Mouse (Mus musculus) stomach, postnatal 0 days (tissue): ENCODE data around the gene Ccdc174. TPM values are rescaled to one million over a fixed set of nuclear protein-coding genes. Genes with fewer than 3 reads are reported as not detected.
A peak's percentile ranks its signal among the peaks of the same experiment; 100 is the strongest.
"Not testable (repeated sequence)": the region's sequence is repeated elsewhere in the genome, so short reads cannot be mapped to it uniquely, and the experiment has no call there.

Source experiments
- ATAC-seq: fragments of 200-750 bp; cut with Nextera tagmentation; 2 replicates; pipeline ENCODE4 v1.8.0; 2017; ENCODE audit not compliant: low FRiP score, low TSS enrichment
- DNase-seq: peaks from one replicate; pipeline ENCODE4 v3.0.0-alpha.2; 2016; ENCODE audit warnings: low spot score
- H3K27ac ChIP-seq: fragments of 300-500 bp; sonication (generic); replicated peaks from 2 replicates; pipeline ENCODE4 v1.5.1; 2014; ENCODE audit warnings: mild to moderate bottlenecking, control low read depth
- H3K27me3 ChIP-seq: fragments of 300-500 bp; sonication (generic); 2 replicates; pipeline ENCODE4 v1.6.1; 2014; ENCODE audit warnings: low read length; ENCODE audit not compliant: control insufficient read depth, insufficient read depth
- H3K36me3 ChIP-seq: fragments of 300-500 bp; sonication (generic); 2 replicates; pipeline ENCODE4 v1.6.1; 2014; ENCODE audit warnings: low read length, mixed read lengths; ENCODE audit not compliant: control insufficient read depth, insufficient read depth
- H3K4me1 ChIP-seq: fragments of 300-500 bp; sonication (generic); replicated peaks from 2 replicates; pipeline ENCODE4 v1.6.1; 2014; ENCODE audit warnings: antibody characterized with exemption; ENCODE audit not compliant: control insufficient read depth, insufficient read depth
- H3K4me2 ChIP-seq: fragments of 300-500 bp; sonication (generic); replicated peaks from 2 replicates; pipeline ENCODE4 v1.6.1; 2014; ENCODE audit warnings: low read depth, mild to moderate bottlenecking, control low read depth, moderate library complexity
- H3K4me3 ChIP-seq: fragments of 300-500 bp; sonication (generic); 2 replicates; pipeline ENCODE4 v1.5.1; 2014; ENCODE audit warnings: low read depth, low read length, control low read depth
- H3K9ac ChIP-seq: fragments of 300-500 bp; sonication (generic); 2 replicates; pipeline ENCODE4 v1.6.1; 2014; ENCODE audit warnings: mild to moderate bottlenecking, low read length, control low read depth, mixed read lengths
- H3K9me3 ChIP-seq: fragments of 300-500 bp; sonication (generic); 2 replicates; pipeline ENCODE4 v1.6.1; 2016; ENCODE audit warnings: low read length; ENCODE audit not compliant: control insufficient read depth
- CTCF ChIP-seq: IDR thresholded peaks from 2 replicates; pipeline ENCODE4 v1.5.1; 2016; ENCODE audit warnings: antibody characterized with exemption, low read depth, mild to moderate bottlenecking, moderate library complexity
- EP300 ChIP-seq: optimal IDR thresholded peaks from 2 replicates; pipeline ENCODE3; 2016; ENCODE audit warnings: antibody characterized with exemption
- WGBS: fragments of 180-500 bp; shearing (Covaris S2); extraction: QIAGEN DNeasy Blood & Tissue Kit; methylation state at CpG from one replicate; pipeline ENCODE4 v1.1.7; 2014; 5-methylcytosine and 5-hydroxymethylcytosine counted together
- polyA plus RNA-seq: library from polyadenylated mRNA; unstranded; fragments of >200 nt; fragmentation: Nextera tagmentation; extraction: Ambion mirVana; gene quantifications from 2 replicates; pipeline ENCODE4 v1.2.1, GENCODE M21; 2015

Gene Ccdc174
- polyA plus RNA-seq, 1 experiment from 2014 or later, result 25.3 TPM

- DNase-seq, result peak; percentile 79
- no peak for TF ChIP-seq EP300
- peak; percentile 98 for TF ChIP-seq CTCF
- peaks cover 22% of the 10 kb centered on the region for H3K36me3 ChIP-seq
- ATAC-seq, result peak; percentile 61; the same call in 1 of the 2 replicates
- H3K4me2 ChIP-seq, result no peak overlapping the region
- no peak overlapping the region for H3K9ac ChIP-seq
- H3K9me3 ChIP-seq, result no peaks in the 10 kb centered on the region
- WGBS, result 28% methylated on average over 5 of the region's 5 CpGs
- H3K27me3 ChIP-seq, result no peaks in the 10 kb centered on the region
- H3K4me3 ChIP-seq, result no peak overlapping the region
- H3K4me1 ChIP-seq, result no peaks in the 10 kb centered on the region
- H3K27ac ChIP-seq, result no peak overlapping the region
Observed at GRCm38 (mm10) chr6:91901505-91901904, 23.7 kb downstream of the Ccdc174 start.

- H3K9me3 ChIP-seq, ATAC-seq, H3K27ac ChIP-seq, DNase-seq, H3K4me1 ChIP-seq, H3K4me2 ChIP-seq, H3K27me3 ChIP-seq, H3K4me3 ChIP-seq, H3K9ac ChIP-seq: not testable (repeated sequence)
- WGBS, result 96% methylated on average over 2 of the region's 2 CpGs
- peaks cover 19% of the 10 kb centered on the region for H3K36me3 ChIP-seq
Observed at GRCm38 (mm10) chr6:91902509-91902908, 24.7 kb downstream of the Ccdc174 start, which contains the start of gene 4930590J08Rik. Gene 4930590J08Rik (plus strand): TSS chr6:91902809.

DNA sequence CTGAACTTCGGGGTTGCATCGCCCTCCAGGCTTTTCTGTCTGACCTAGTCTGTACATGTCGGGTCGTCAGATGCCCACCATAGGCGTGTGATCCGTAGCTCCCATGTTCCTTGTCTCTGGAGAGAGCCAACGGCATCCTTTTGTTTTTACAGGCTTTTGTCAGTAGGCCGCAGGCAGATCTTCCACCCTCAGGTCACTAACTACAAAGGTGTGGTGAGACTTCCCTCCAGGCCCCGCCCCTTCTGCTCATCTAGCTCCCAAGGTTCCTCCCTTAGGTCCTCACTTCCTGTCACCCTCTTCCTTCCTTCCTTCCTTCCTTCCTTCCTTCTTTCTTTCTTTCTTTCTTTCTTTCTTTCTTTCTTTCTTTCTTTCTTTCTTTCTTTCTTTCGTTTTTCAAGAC is 36.2 kb downstream of the Ccdc174 start:
- H3K4me1 ChIP-seq, result no peaks in the 10 kb centered on the region
- H3K36me3 ChIP-seq, result no peaks in the 10 kb centered on the region
- H3K4me2 ChIP-seq, result no peak overlapping the region
- H3K27me3 ChIP-seq, result no peaks in the 10 kb centered on the region
- DNase-seq, result no peak
- 85% methylated on average over 10 of the region's 10 CpGs for WGBS
- H3K9me3 ChIP-seq, result no peaks in the 10 kb centered on the region
- H3K9ac ChIP-seq, result no peak overlapping the region
- TF ChIP-seq EP300 (no peak), CTCF (no peak)
- no peak overlapping the region for H3K27ac ChIP-seq
- no peak overlapping the region for H3K4me3 ChIP-seq
- no peak for ATAC-seq

DNA sequence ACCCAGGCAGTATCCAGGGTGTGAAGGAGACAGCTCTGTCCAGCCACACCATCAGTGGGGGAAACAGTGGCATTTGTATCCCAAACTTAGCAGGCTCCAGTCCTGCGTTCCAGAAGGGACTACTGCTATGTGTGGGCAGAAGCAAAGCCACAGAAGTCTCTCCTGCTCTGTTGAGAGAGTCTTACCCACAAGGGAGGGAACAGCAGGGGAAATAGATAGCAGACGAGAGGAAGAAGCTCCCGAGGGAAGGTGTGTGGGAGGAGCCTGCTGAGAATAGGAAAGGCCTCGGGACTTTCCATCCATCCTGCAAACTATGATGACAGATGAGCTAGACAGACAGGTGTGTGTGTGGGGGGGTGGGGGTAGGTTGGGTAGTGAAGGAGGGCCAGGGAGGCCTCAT is 39.4 kb downstream of the Ccdc174 start:
- Histone ChIP-seq H3K9ac (no peak overlapping the region), H3K36me3 (no peaks in the 10 kb centered on the region), H3K27me3 (no peaks in the 10 kb centered on the region), H3K27ac (no peak overlapping the region), H3K9me3 (no peaks in the 10 kb centered on the region), H3K4me3 (no peak overlapping the region), H3K4me1 (no peaks in the 10 kb centered on the region), H3K4me2 (no peak overlapping the region)
- DNase-seq (no peak), ATAC-seq (no peak)
- WGBS, result 36% methylated on average over 4 of the region's 4 CpGs
- no peak for TF ChIP-seq CTCF
- TF ChIP-seq EP300, result no peak

DNA sequence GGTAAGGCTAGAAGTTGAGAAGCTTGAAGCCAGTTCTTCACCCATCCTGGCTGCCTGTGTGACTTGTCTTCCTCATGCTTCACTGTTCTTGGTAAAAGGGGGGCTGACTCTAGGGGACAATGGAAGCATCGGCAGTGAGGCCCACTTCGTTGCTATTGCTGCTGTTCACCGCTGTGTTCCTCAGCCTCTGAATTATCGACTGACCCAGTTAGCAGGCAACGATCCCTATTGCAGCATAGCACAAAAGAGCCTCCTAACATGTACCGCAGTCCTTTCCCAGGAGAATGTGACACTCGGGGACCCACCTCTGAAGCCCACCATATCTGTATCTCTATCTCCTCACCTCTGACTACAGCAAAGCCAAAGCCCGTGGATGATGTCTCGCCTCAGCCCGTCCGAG is 39.9 kb downstream of the Ccdc174 start:
- H3K9ac ChIP-seq, result no peak overlapping the region
- no peaks in the 10 kb centered on the region for H3K9me3 ChIP-seq
- no peak overlapping the region for H3K27ac ChIP-seq
- DNase-seq (no peak), ATAC-seq (no peak)
- TF ChIP-seq CTCF (no peak), EP300 (no peak)
- no peak overlapping the region for H3K4me3 ChIP-seq
- no peaks in the 10 kb centered on the region for H3K4me1 ChIP-seq
- no peak overlapping the region for H3K4me2 ChIP-seq
- no peaks in the 10 kb centered on the region for H3K36me3 ChIP-seq
- no peaks in the 10 kb centered on the region for H3K27me3 ChIP-seq
- 82% methylated on average over 11 of the region's 11 CpGs for WGBS

GRCm38 (mm10) chr6:91931231-91931630 is 53.4 kb downstream of the Ccdc174 start:
- H3K4me1 ChIP-seq, result no peaks in the 10 kb centered on the region
- H3K9me3 ChIP-seq, result no peaks in the 10 kb centered on the region
- ATAC-seq (no peak), DNase-seq (no peak)
- 53% methylated on average over 5 of the region's 5 CpGs for WGBS
- no peak for TF ChIP-seq CTCF
- TF ChIP-seq EP300, result no peak
- no peak overlapping the region for H3K4me3 ChIP-seq
- no peaks in the 10 kb centered on the region for H3K27me3 ChIP-seq
- no peak overlapping the region for H3K4me2 ChIP-seq
- no peak overlapping the region for H3K9ac ChIP-seq
- no peaks in the 10 kb centered on the region for H3K36me3 ChIP-seq
- H3K27ac ChIP-seq, result no peak overlapping the region
